Mouse (Mus musculus) liver, embryonic 14.5 days (tissue): ENCODE results near the gene Olfr675. TPM values are rescaled to one million over a fixed set of nuclear protein-coding genes. Genes with fewer than 3 reads are reported as not detected.
"Not testable (repeated sequence)": the region's sequence is repeated elsewhere in the genome, so short reads cannot be mapped to it uniquely, and the experiment has no call there.

ENCODE experiments used
- ATAC-seq: fragments of 200-750 bp; cut with Nextera tagmentation; 2 replicates; pipeline ENCODE4 v1.8.0; 2017; ENCODE audit warnings: moderate number of reproducible peaks, mild to moderate bottlenecking, moderate library complexity; ENCODE audit not compliant: insufficient read depth
- DNase-seq, 3 experiments: peaks; one replicate each; pipeline ENCODE4 v3.0.0-alpha.2; 2012 to 2013; ENCODE audit warnings: low read depth in 3 of 3, low spot score in 3 of 3
- H3K27ac ChIP-seq: fragments of 300-500 bp; sonication (generic); 2 replicates; pipeline ENCODE4 v1.5.1; 2014; ENCODE audit warnings: moderate library complexity, mild to moderate bottlenecking, control low read depth, inconsistent platforms
- H3K27me3 ChIP-seq: fragments of 300-500 bp; sonication (generic); 2 replicates; pipeline ENCODE4 v1.6.1; 2014; ENCODE audit warnings: mild to moderate bottlenecking, low read length, moderate library complexity; ENCODE audit not compliant: control insufficient read depth, insufficient read depth
- H3K36me3 ChIP-seq: fragments of 300-500 bp; sonication (generic); replicated peaks from 2 replicates; pipeline ENCODE4 v1.6.1; 2014; ENCODE audit warnings: low read depth; ENCODE audit not compliant: control insufficient read depth, insufficient read depth
- H3K4me1 ChIP-seq, 2 experiments: fragments of 200-500 bp in 1 of 2; fragments of 300-500 bp in 1 of 2; sonication (generic) in 1 of 2; replicated peaks; 2 replicates each; pipeline ENCODE4 v1.6.1; 2012 to 2014; ENCODE audit warnings: antibody characterized with exemption in 1 of 2, inconsistent platforms in 1 of 2, low read length in 1 of 2; ENCODE audit not compliant: control insufficient read depth in 2 of 2, insufficient read depth in 2 of 2
- H3K4me2 ChIP-seq: fragments of 300-500 bp; sonication (generic); 2 replicates; pipeline ENCODE4 v1.6.1; 2014; ENCODE audit warnings: low read depth, mild to moderate bottlenecking, control low read depth, moderate library complexity
- H3K4me3 ChIP-seq, 2 experiments: fragments of 200-500 bp in 1 of 2; fragments of 300-500 bp in 1 of 2; sonication (generic) in 1 of 2; 2 replicates each; pipeline ENCODE4 v1.5.1; 2012 to 2014; ENCODE audit warnings: low read depth in 2 of 2, low read length in 2 of 2, mild to moderate bottlenecking in 2 of 2, control low read depth in 1 of 2, inconsistent platforms in 1 of 2, moderate library complexity in 1 of 2; ENCODE audit not compliant: insufficient read depth in 1 of 2
- H3K9ac ChIP-seq: fragments of 300-500 bp; sonication (generic); replicated peaks from 2 replicates; pipeline ENCODE4 v1.6.1; 2014; ENCODE audit warnings: mild to moderate bottlenecking, control low read depth, moderate library complexity
- H3K9me3 ChIP-seq: fragments of 300-500 bp; sonication (generic); 2 replicates; pipeline ENCODE4 v1.6.1; 2016; ENCODE audit warnings: low read length, mixed read lengths; ENCODE audit not compliant: control insufficient read depth
- CTCF ChIP-seq: IDR thresholded peaks from 2 replicates; pipeline ENCODE4 v1.5.1; 2016; ENCODE audit warnings: antibody characterized with exemption, low read depth, control low read depth
- EP300 ChIP-seq: IDR thresholded peaks from 2 replicates; pipeline ENCODE4 v1.6.1; 2016; ENCODE audit warnings: antibody characterized with exemption, low read depth
- WGBS: fragments of 180-500 bp; shearing (Covaris S2); extraction: QIAGEN DNeasy Blood & Tissue Kit; methylation state at CpG from one replicate; pipeline ENCODE4 v1.1.7; 2014; ENCODE audit not compliant: insufficient replicate concordance; 5-methylcytosine and 5-hydroxymethylcytosine counted together
- polyA plus RNA-seq, 2 experiments: library from polyadenylated mRNA; depleted of rRNA in 1 of 2; stranded (reverse) in 1 of 2; unstranded in 1 of 2; fragments of >200 nt; fragmentation: Nextera tagmentation in 1 of 2; extraction: Ambion mirVana in 1 of 2; gene quantifications; 2 replicates each; pipeline versions ENCODE4 v1.2.1 to v1.2.3; 2012 to 2014

Olfr675 gene
- polyA plus RNA-seq (2012; rRNA removed) (not detected in 2 replicates), polyA plus RNA-seq (2014; fragmentation: Nextera tagmentation; extraction: Ambion mirVana) (not detected in 2 replicates)

DNA sequence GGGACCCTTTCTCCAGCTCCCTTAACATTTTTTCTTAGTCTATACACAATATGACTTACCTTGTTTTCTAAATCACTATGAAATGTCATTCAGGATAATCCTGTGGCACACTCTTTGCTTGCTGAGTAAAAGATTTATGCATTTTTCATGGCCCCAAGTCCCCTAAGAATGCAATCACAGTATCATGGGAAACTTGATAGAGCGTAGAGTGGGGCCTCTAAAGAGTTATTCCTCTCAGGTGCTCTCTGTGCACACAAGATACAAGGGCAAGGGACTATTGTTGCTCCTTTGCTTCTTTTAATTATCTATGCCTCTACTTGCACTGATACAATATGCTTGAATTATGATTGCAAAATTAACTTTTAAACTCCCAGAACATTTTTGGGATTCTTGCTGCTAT is at the start of gene Olfr675:
TSS of gene Olfr675 (minus strand) at position 101 of the 400 bp plus-strand sequence.
- Histone ChIP-seq H3K4me1 (no peaks in the 10 kb centered on the region), H3K4me2 (no peak within 1 kb of the TSS), H3K9ac (no peak within 1 kb of the TSS), H3K36me3 (no peaks in the 10 kb centered on the region), H3K27ac (no peak within 1 kb of the TSS), H3K4me3 (no peak within 1 kb of the TSS), H3K9me3 (no peaks in the 10 kb centered on the region), H3K27me3 (no peaks in the 10 kb centered on the region)
- DNase-seq = no peak
- TF ChIP-seq CTCF = no peak
- no peak for TF ChIP-seq EP300
- WGBS = 32% methylated on average over 1 of the region's 1 CpGs
- ATAC-seq = no peak

DNA sequence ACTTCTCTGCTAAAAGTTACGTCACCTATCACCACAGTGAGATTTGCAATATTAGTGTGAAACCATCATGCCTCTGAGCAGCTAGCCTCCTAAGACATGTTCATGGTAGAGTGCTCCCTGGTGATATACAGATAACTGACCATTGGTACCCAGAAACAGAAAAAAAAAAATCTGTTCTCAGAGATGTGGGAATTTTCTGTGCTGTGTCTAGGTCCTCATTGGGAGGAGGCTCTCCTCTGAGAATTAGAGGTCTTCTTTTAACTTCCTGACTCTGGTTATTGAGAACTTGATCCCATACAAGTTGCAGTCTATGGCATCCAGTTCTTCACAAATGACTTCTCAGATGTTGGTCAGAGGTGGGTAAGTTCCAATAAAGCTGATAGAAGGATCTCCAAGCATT is 35.9 kb upstream of the Olfr675 start, which contains the start of gene Olfr678:
TSS of gene Olfr678 (plus strand) at position 301 of the 400 bp plus-strand sequence.
- no peaks in the 10 kb centered on the region for H3K27me3 ChIP-seq
- no peak within 1 kb of the TSS for H3K9ac ChIP-seq
- TF ChIP-seq CTCF = no peak
- no peak for TF ChIP-seq EP300
- H3K9me3 ChIP-seq = no peaks in the 10 kb centered on the region
- H3K36me3 ChIP-seq = no peaks in the 10 kb centered on the region
- 61% methylated on average over 1 of the region's 1 CpGs for WGBS
- H3K4me2 ChIP-seq = no peak within 1 kb of the TSS
- no peaks in the 10 kb centered on the region for H3K4me1 ChIP-seq
- DNase-seq = no peak
- no peak for ATAC-seq
- H3K4me3 ChIP-seq = no peak within 1 kb of the TSS
- H3K27ac ChIP-seq = no peak within 1 kb of the TSS

DNA sequence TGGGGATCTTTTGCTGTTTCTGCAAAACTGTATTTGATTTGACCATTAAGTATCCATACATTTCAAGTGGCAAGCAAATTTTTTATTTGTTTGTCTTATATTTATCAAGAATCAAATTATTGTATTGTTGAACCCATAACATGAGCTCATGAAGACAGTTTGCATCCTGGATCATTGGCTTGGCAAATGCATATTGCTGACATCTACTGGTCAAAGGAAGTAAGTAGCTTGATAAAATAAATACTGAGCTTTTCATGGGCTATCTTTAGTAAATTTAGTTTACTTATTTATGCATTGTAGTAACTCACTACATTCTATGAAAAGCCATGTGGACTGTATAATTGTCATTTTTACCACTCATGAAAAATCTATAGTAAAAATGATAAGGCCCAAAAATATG is 30.7 kb upstream of the Olfr675 start:
- no peak for TF ChIP-seq CTCF
- TF ChIP-seq EP300 = no peak

DNA sequence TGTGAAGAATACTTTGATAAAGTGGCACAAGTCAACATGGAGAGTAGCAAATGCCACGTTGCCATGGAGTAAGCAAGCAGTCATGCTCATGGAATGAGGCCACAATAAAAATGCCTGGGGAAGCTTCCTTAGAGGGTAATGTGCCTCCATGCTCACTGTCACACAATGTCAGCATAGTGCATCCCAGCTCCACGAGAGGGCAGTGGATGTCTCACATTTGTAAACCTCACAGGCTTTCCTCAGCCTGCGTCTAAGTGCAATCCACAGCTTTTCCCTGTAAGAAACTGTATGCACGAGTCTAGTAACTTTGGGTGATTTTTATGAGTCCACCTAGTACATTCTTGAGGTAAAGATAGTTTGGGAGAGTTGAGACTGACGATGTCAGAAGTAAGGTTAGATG is 5.6 kb upstream of the Olfr675 start:
- not testable (repeated sequence) for H3K4me3 ChIP-seq, H3K9ac ChIP-seq, H3K36me3 ChIP-seq, ATAC-seq, H3K27ac ChIP-seq, H3K4me2 ChIP-seq, H3K4me1 ChIP-seq, H3K27me3 ChIP-seq, H3K9me3 ChIP-seq, DNase-seq
- WGBS = 35% methylated on average over 5 of the region's 5 CpGs

More for the DNA sequence above, 30.7 kb upstream of the Olfr675 start:
- Histone ChIP-seq H3K27me3 (no peaks in the 10 kb centered on the region), H3K9me3 (no peaks in the 10 kb centered on the region), H3K4me1 (no peaks in the 10 kb centered on the region), H3K27ac (no peak overlapping the region), H3K9ac (no peak overlapping the region), H3K36me3 (no peaks in the 10 kb centered on the region), H3K4me2 (no peak overlapping the region), H3K4me3 (no peak overlapping the region)
- ATAC-seq (no peak), DNase-seq (no peak)

DNA sequence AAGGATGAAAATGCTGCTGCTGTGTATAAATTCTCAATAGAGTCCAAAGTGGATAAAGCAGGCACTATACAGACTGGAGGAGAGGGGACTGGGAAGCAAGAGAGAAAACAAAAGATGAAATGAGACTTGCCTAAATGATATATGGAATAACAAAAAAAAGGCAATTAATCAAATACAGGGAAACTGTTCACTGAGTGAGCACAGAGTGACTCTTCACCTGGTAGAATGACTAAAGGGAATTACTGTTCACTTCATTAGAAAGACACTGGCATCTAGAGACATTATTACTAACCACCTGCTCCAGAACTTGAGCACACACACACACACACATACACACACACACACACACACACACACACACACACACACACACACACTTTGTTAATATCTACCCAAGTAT is 4.1 kb upstream of the Olfr675 start, which contains the start of gene Olfr676:
TSS of gene Olfr676 (plus strand) at position 301 of the 400 bp plus-strand sequence.
- H3K4me2 ChIP-seq = no peak within 1 kb of the TSS
- no peaks in the 10 kb centered on the region for H3K27me3 ChIP-seq
- no peak within 1 kb of the TSS for H3K27ac ChIP-seq
- no peak for TF ChIP-seq EP300
- no peak for TF ChIP-seq CTCF
- DNase-seq (no peak), ATAC-seq (no peak)
- no peak within 1 kb of the TSS for H3K4me3 ChIP-seq
- no peaks in the 10 kb centered on the region for H3K9me3 ChIP-seq
- H3K36me3 ChIP-seq = no peaks in the 10 kb centered on the region
- H3K4me1 ChIP-seq = no peaks in the 10 kb centered on the region
- H3K9ac ChIP-seq = no peak within 1 kb of the TSS
